Mouse (Mus musculus): ENCODE data around the gene Mrpl48. TPM values are rescaled to one million over a fixed set of nuclear protein-coding genes. Genes with fewer than 3 reads are reported as not detected.

The Mrpl48 gene
- polyA plus RNA-seq, 1 experiment from 2014 or later = 59.6 TPM

- Histone ChIP-seq H3K36me3 (replicated peaks) (0 out of 2 replicates have a peak, but pooled peaks cover 7% of the 10 kb centered on the region), H3K27me3 (no peaks in the 10 kb centered on the region), H3K27ac (no peak overlapping the region), H3K4me2 (no peak overlapping the region), H3K9ac (no peak overlapping the region), H3K4me3 (replicated peaks) (no peak overlapping the region), H3K9me3 (no peaks in the 10 kb centered on the region), H3K4me1 (peaks cover under 1% of the 10 kb centered on the region; the same call in 1 of the 2 replicates)
- ATAC-seq (ENCODE audit: low FRiP score) = no peak
- 94% methylated on average over 3 of the region's 3 CpGs for WGBS
Measured at GRCm38 (mm10) chr7:100549796-100550195, 58.3 kb downstream of the Mrpl48 start.

- Histone ChIP-seq H3K4me2 (no peak overlapping the region), H3K27ac (no peak overlapping the region), H3K36me3 (replicated peaks) (0 out of 2 replicates have a peak, but pooled peaks cover 7% of the 10 kb centered on the region), H3K9ac (no peak overlapping the region), H3K4me3 (replicated peaks) (no peak overlapping the region), H3K4me1 (no peaks in the 10 kb centered on the region), H3K27me3 (no peaks in the 10 kb centered on the region), H3K9me3 (no peaks in the 10 kb centered on the region)
- WGBS = 88% methylated on average over 4 of the region's 4 CpGs
- ATAC-seq (ENCODE audit: low FRiP score) = no peak
Measured at GRCm38 (mm10) chr7:100547631-100548030, 60.5 kb downstream of the Mrpl48 start.

GRCm38 (mm10) chr7:100544437-100544836, 63.7 kb downstream of the Mrpl48 start:
- no peaks in the 10 kb centered on the region for H3K27me3 ChIP-seq
- no peak overlapping the region for H3K9ac ChIP-seq
- no peak overlapping the region for H3K27ac ChIP-seq
- H3K4me1 ChIP-seq = no peaks in the 10 kb centered on the region
- no peak overlapping the region for H3K4me3 ChIP-seq (replicated peaks)
- 71% methylated on average over 1 of the region's 1 CpGs for WGBS
- peaks cover 20% of the 10 kb centered on the region for H3K36me3 ChIP-seq (replicated peaks)
- no peak overlapping the region for H3K4me2 ChIP-seq
- no peaks in the 10 kb centered on the region for H3K9me3 ChIP-seq
- ATAC-seq (ENCODE audit: low FRiP score) = no peak

GRCm38 (mm10) chr7:100539516-100539915, 68.6 kb downstream of the Mrpl48 start:
- Histone ChIP-seq H3K4me3 (replicated peaks) (no peak overlapping the region), H3K9me3 (no peaks in the 10 kb centered on the region), H3K4me2 (no peak overlapping the region), H3K36me3 (replicated peaks) (peaks cover 18% of the 10 kb centered on the region), H3K9ac (no peak overlapping the region), H3K27ac (no peak overlapping the region), H3K27me3 (no peaks in the 10 kb centered on the region), H3K4me1 (peaks cover 11% of the 10 kb centered on the region)
- ATAC-seq (ENCODE audit: low FRiP score) = no peak
- 96% methylated on average over 9 of the region's 9 CpGs for WGBS

- H3K36me3 ChIP-seq (replicated peaks) = peaks cover 18% of the 10 kb centered on the region
- H3K27ac ChIP-seq = peak overlapping the region; percentile 85; the same call in 1 of the 2 replicates
- no peak for ATAC-seq (ENCODE audit: low FRiP score)
- 43% methylated on average over 7 of the region's 7 CpGs for WGBS
- H3K4me3 ChIP-seq (replicated peaks) = peak overlapping the region; percentile 58
- H3K27me3 ChIP-seq = no peaks in the 10 kb centered on the region
- no peaks in the 10 kb centered on the region for H3K9me3 ChIP-seq
- peak overlapping the region; percentile 78 for H3K9ac ChIP-seq
- peak overlapping the region; percentile 67 for H3K4me2 ChIP-seq
- H3K4me1 ChIP-seq = peaks cover 11% of the 10 kb centered on the region
Measured at GRCm38 (mm10) chr7:100537519-100537902, 70.6 kb downstream of the Mrpl48 start.

- ATAC-seq (ENCODE audit: low FRiP score) = peak; percentile 100
- under 1% methylated on average over 33 of the region's 33 CpGs for WGBS
- no peaks in the 10 kb centered on the region for H3K27me3 ChIP-seq
- H3K36me3 ChIP-seq (replicated peaks) = peaks cover 18% of the 10 kb centered on the region
- H3K4me2 ChIP-seq = peak within 1 kb of the TSS; percentile 67
- no peaks in the 10 kb centered on the region for H3K9me3 ChIP-seq
- H3K9ac ChIP-seq = peak within 1 kb of the TSS; percentile 78
- peaks cover 11% of the 10 kb centered on the region for H3K4me1 ChIP-seq
- peak within 1 kb of the TSS; percentile 85 for H3K27ac ChIP-seq
- H3K4me3 ChIP-seq (replicated peaks) = peak within 1 kb of the TSS; percentile 58
Measured at GRCm38 (mm10) chr7:100536804-100537518, 71.1 kb downstream of the Mrpl48 start, which contains the start of gene Coa4. Gene Coa4 (plus strand): TSS chr7:100537071.

GRCm38 (mm10) chr7:100535831-100536230, 72.3 kb downstream of the Mrpl48 start:
- H3K4me3 ChIP-seq (replicated peaks) = no peak overlapping the region
- no peak overlapping the region for H3K27ac ChIP-seq
- 0 out of 2 replicates have a peak overlapping the region, but pooled peaks have one; percentile 39 for H3K9ac ChIP-seq
- H3K9me3 ChIP-seq = no peaks in the 10 kb centered on the region
- H3K4me1 ChIP-seq = peaks cover 11% of the 10 kb centered on the region
- H3K4me2 ChIP-seq = peak overlapping the region; percentile 67; the same call in 1 of the 2 replicates
- H3K27me3 ChIP-seq = no peaks in the 10 kb centered on the region
- H3K36me3 ChIP-seq (replicated peaks) = peaks cover 18% of the 10 kb centered on the region
- WGBS = 91% methylated on average over 2 of the region's 2 CpGs
- no peak for ATAC-seq (ENCODE audit: low FRiP score)

GRCm38 (mm10) chr7:100534216-100534615, 73.9 kb downstream of the Mrpl48 start:
- Histone ChIP-seq H3K27me3 (no peaks in the 10 kb centered on the region), H3K4me2 (no peak overlapping the region), H3K9ac (no peak overlapping the region), H3K27ac (no peak overlapping the region), H3K36me3 (replicated peaks) (peaks cover 3% of the 10 kb centered on the region), H3K9me3 (no peaks in the 10 kb centered on the region), H3K4me1 (peaks cover 11% of the 10 kb centered on the region), H3K4me3 (replicated peaks) (no peak overlapping the region)
- ATAC-seq (ENCODE audit: low FRiP score) = no peak
- 77% methylated on average over 3 of the region's 3 CpGs for WGBS

GRCm38 (mm10) chr7:100533503-100533902, 74.6 kb downstream of the Mrpl48 start:
- H3K27ac ChIP-seq = no peak overlapping the region
- 82% methylated on average over 2 of the region's 2 CpGs for WGBS
- H3K4me1 ChIP-seq = peaks cover 11% of the 10 kb centered on the region
- no peaks in the 10 kb centered on the region for H3K27me3 ChIP-seq
- H3K4me3 ChIP-seq (replicated peaks) = no peak overlapping the region
- no peak overlapping the region for H3K4me2 ChIP-seq
- H3K9me3 ChIP-seq = no peaks in the 10 kb centered on the region
- no peak overlapping the region for H3K9ac ChIP-seq
- no peaks in the 10 kb centered on the region for H3K36me3 ChIP-seq (replicated peaks)
- no peak for ATAC-seq (ENCODE audit: low FRiP score)

GRCm38 (mm10) chr7:100530766-100531165, 77.3 kb downstream of the Mrpl48 start:
- no peak for ATAC-seq (ENCODE audit: low FRiP score)
- WGBS = 94% methylated on average over 5 of the region's 5 CpGs
- H3K27ac ChIP-seq = no peak overlapping the region

GRCm38 (mm10) chr7:100524669-100525068, 83.4 kb downstream of the Mrpl48 start:
- ATAC-seq (ENCODE audit: low FRiP score) = no peak
- Histone ChIP-seq H3K27me3 (no peaks in the 10 kb centered on the region), H3K4me2 (no peak overlapping the region), H3K36me3 (replicated peaks) (no peaks in the 10 kb centered on the region), H3K27ac (no peak overlapping the region), H3K4me1 (no peaks in the 10 kb centered on the region), H3K4me3 (replicated peaks) (no peak overlapping the region), H3K9me3 (no peaks in the 10 kb centered on the region), H3K9ac (no peak overlapping the region)
- WGBS = 79% methylated on average over 8 of the region's 8 CpGs

More at GRCm38 (mm10) chr7:100530766-100531165, 77.3 kb downstream of the Mrpl48 start:
- Histone ChIP-seq H3K4me3 (replicated peaks) (no peak overlapping the region), H3K9ac (no peak overlapping the region), H3K27me3 (no peaks in the 10 kb centered on the region), H3K9me3 (no peaks in the 10 kb centered on the region), H3K4me1 (no peaks in the 10 kb centered on the region), H3K4me2 (no peak overlapping the region), H3K36me3 (replicated peaks) (no peaks in the 10 kb centered on the region)

GRCm38 (mm10) chr7:100522222-100522621, 85.9 kb downstream of the Mrpl48 start:
- ATAC-seq (ENCODE audit: low FRiP score) = no peak
- no peak overlapping the region for H3K27ac ChIP-seq
- no peaks in the 10 kb centered on the region for H3K36me3 ChIP-seq (replicated peaks)

More at GRCm38 (mm10) chr7:100522222-100522621, 85.9 kb downstream of the Mrpl48 start:
- Histone ChIP-seq H3K27me3 (no peaks in the 10 kb centered on the region), H3K9me3 (no peaks in the 10 kb centered on the region), H3K4me1 (no peaks in the 10 kb centered on the region), H3K9ac (no peak overlapping the region), H3K4me2 (no peak overlapping the region), H3K4me3 (replicated peaks) (no peak overlapping the region)
- WGBS = 79% methylated on average over 3 of the region's 3 CpGs

Measured in forebrain, embryonic 12.5 days (tissue).